Mouse (Mus musculus) liver, postnatal 0 days (tissue): ENCODE results near the gene Rdh5.

ENCODE experiments used
- CTCF ChIP-seq: sonication (generic); IDR thresholded peaks from 2 replicates; pipeline ENCODE4 v1.5.1; 2016; ENCODE audit warnings: antibody characterized with exemption, low read depth
- EP300 ChIP-seq: IDR thresholded peaks from 2 replicates; pipeline ENCODE4 v1.6.1; 2016; ENCODE audit warnings: antibody characterized with exemption, low read depth, mild to moderate bottlenecking

DNA sequence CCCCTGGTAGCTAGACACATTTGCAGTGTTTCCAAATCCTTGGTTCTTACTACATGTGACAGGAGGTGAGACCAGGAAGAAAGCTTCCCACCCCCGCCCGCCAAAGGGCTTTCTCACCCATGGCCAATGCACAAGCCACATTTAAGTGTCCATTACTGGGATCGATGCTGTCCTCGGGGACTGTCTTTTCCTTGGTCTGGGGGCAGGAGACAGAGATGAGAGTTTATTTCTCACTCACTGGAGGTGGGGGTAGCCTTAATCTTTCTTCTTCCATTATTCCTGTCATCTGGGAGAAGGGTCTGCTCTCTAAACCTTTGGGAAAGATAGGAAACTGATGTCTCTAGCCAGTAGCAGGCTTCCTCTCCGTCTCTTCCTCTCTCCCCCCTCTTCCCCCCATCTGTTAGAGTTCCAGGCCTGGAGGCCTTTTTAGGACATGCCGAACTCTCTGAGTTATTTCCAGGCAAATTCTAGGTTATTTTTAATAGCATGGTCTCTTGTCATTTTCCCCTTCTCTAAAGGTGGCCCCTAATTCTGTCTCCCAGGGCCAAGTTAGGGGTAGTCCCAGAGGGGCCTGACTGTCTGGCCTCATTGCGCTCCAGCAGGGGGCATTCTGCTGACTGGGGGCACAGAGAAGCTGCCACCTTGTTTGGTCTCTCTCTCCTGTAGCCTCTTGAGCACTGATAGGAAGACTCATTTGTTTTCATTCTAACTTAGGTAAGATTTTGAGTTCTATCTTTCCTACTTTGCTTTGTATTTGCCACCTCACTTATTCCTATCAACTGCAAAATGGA is 12.5 kb upstream of the Rdh5 start:
- no peak for TF ChIP-seq CTCF
- no peak for TF ChIP-seq EP300
